Mouse (Mus musculus) kidney, adult 8-10 months (tissue): ENCODE results near the gene Cabin1.

Experiments
- DNase-seq, 2 experiments: peaks; one replicate each; pipeline ENCODE4 v3.0.0; 2022

Gene Cabin1

GRCm38 (mm10) chr10:75701280-75701679, 62.9 kb downstream of the Cabin1 start:
- no peak for DNase-seq

GRCm38 (mm10) chr10:75697693-75698092, 66.4 kb downstream of the Cabin1 start:
- no peak for DNase-seq

- no peak for DNase-seq
Observed at GRCm38 (mm10) chr10:75696597-75697355, 67.4 kb downstream of the Cabin1 start.

GRCm38 (mm10) chr10:75695521-75695920, 68.6 kb downstream of the Cabin1 start:
- DNase-seq = no peak

GRCm38 (mm10) chr10:75695078-75695477, 69.1 kb downstream of the Cabin1 start:
- no peak for DNase-seq

GRCm38 (mm10) chr10:75694567-75694966, 69.6 kb downstream of the Cabin1 start:
- no peak for DNase-seq

GRCm38 (mm10) chr10:75693451-75694233, 70.5 kb downstream of the Cabin1 start:
- no peak for DNase-seq

- no peak for DNase-seq
Observed at GRCm38 (mm10) chr10:75688598-75688997, 75.5 kb downstream of the Cabin1 start.

GRCm38 (mm10) chr10:75686724-75687123, 77.4 kb downstream of the Cabin1 start:
- DNase-seq = no peak

- no peak for DNase-seq
Observed at GRCm38 (mm10) chr10:75684035-75685004, 79.8 kb downstream of the Cabin1 start.

- DNase-seq = no peak
Observed at GRCm38 (mm10) chr10:75680574-75681001, 83.6 kb downstream of the Cabin1 start.

- DNase-seq = no peak
Observed at GRCm38 (mm10) chr10:75679204-75679603, 84.9 kb downstream of the Cabin1 start.

GRCm38 (mm10) chr10:75677989-75678388, 86.2 kb downstream of the Cabin1 start:
- peak; percentile 52 to 56 for DNase-seq

- DNase-seq = no peak
Observed at GRCm38 (mm10) chr10:75677571-75677970, 86.6 kb downstream of the Cabin1 start.

GRCm38 (mm10) chr10:75676819-75677565, 87.1 kb downstream of the Cabin1 start:
- DNase-seq = no peak

- no peak for DNase-seq
Observed at GRCm38 (mm10) chr10:75676286-75676685, 87.9 kb downstream of the Cabin1 start.

GRCm38 (mm10) chr10:75675594-75675993, 88.5 kb downstream of the Cabin1 start:
- no peak for DNase-seq

- no peak for DNase-seq
Observed at GRCm38 (mm10) chr10:75669936-75670335, 94.2 kb downstream of the Cabin1 start.

- peak; percentile 37 to 53 for DNase-seq
Observed at GRCm38 (mm10) chr10:75667911-75668270, 96.2 kb downstream of the Cabin1 start.

GRCm38 (mm10) chr10:75667115-75667910, 96.8 kb downstream of the Cabin1 start:
- peak in 1 of 2 experiments; percentile 37 for DNase-seq

GRCm38 (mm10) chr10:75666451-75667030, 97.6 kb downstream of the Cabin1 start:
- DNase-seq = no peak
